Mouse (Mus musculus): Measurements from ENCODE around the gene Elf2. TPM values are rescaled to one million over a fixed set of nuclear protein-coding genes. Genes with fewer than 3 reads are reported as not detected.

Elf2 gene
- polyA plus RNA-seq, 1 experiment from 2014 or later: 56.2 TPM

DNA sequence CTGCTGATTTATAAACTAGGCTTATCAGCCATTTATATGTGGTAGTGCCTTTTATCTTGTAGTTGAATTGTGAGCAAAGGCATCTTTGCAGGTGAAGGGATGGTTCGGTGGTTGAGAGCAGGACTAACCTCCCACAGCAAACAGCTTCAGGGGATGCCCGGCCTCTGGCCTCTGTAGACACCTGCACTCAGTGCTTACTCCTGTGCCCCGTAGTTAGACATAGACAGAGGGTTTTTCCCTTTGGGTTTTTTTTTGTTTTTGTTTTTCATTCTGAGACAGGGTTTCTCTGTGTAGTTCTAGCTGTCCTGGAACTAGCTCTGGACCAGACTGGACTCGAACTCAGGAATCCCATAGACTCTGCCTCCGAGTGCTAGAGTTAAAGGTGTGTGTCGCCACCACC, 91.9 kb downstream of the Elf2 start:
- Histone ChIP-seq H3K9me3 (replicated peaks; ENCODE audit: low read length) (no peaks in the 10 kb centered on the region), H3K27ac (no peak overlapping the region), H3K4me3 (replicated peaks; ENCODE audit: low read depth, low read length) (no peak overlapping the region), H3K4me1 (replicated peaks; ENCODE audit: insufficient read depth, low read length) (no peaks in the 10 kb centered on the region), H3K27me3 (ENCODE audit: insufficient read depth, low read length) (no peaks in the 10 kb centered on the region), H3K9ac (ENCODE audit: low read depth, low read length) (no peak overlapping the region), H3K4me2 (ENCODE audit: low read length) (no peak overlapping the region), H3K36me3 (ENCODE audit: insufficient read depth, low read length) (peaks cover 17% of the 10 kb centered on the region)
- DNase-seq (ENCODE audit: low spot score) (no peak), ATAC-seq (replicated peaks; ENCODE audit: low FRiP score, low read depth) (no peak)
- no peak for TF ChIP-seq CTCF (IDR thresholded peaks at IDR 0.05; ENCODE audit: low read depth)
- WGBS: 94% methylated on average over 6 of the region's 6 CpGs

DNA sequence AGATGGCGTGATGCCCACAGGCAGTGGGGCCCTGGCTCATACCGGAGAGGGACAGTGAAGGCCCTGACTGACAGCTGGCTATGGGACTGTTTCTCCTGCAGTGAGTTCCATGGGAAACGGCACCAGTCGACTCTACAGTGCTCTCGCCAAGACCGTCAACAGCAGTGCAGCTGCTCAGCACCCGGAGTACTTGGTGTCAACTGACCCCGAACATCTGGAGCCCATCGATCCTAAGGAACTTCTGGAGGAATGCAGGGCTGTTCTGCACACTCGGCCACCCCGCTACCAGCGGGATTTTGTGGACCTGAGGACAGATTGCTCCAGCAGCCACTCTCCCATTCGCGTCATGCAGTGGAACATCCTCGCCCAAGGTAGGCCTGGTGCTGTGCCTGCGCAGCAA, 92.8 kb downstream of the Elf2 start:
- WGBS: 57% methylated on average over 16 of the region's 16 CpGs
- Histone ChIP-seq H3K27ac (no peak overlapping the region), H3K9ac (ENCODE audit: low read depth, low read length) (0 out of 2 replicates have a peak overlapping the region, but pooled peaks have one; percentile 13), H3K4me1 (replicated peaks; ENCODE audit: insufficient read depth, low read length) (no peaks in the 10 kb centered on the region), H3K36me3 (ENCODE audit: insufficient read depth, low read length) (0 out of 2 replicates have a peak, but pooled peaks cover 11% of the 10 kb centered on the region), H3K4me2 (ENCODE audit: low read length) (no peak overlapping the region), H3K9me3 (replicated peaks; ENCODE audit: low read length) (no peaks in the 10 kb centered on the region), H3K27me3 (ENCODE audit: insufficient read depth, low read length) (no peaks in the 10 kb centered on the region), H3K4me3 (replicated peaks; ENCODE audit: low read depth, low read length) (no peak overlapping the region)
- no peak for TF ChIP-seq CTCF (IDR thresholded peaks at IDR 0.05; ENCODE audit: low read depth)
- ATAC-seq (replicated peaks; ENCODE audit: low FRiP score, low read depth) (no peak; the same call in 1 of the 2 replicates), DNase-seq (ENCODE audit: low spot score) (peak; percentile 41)

DNA sequence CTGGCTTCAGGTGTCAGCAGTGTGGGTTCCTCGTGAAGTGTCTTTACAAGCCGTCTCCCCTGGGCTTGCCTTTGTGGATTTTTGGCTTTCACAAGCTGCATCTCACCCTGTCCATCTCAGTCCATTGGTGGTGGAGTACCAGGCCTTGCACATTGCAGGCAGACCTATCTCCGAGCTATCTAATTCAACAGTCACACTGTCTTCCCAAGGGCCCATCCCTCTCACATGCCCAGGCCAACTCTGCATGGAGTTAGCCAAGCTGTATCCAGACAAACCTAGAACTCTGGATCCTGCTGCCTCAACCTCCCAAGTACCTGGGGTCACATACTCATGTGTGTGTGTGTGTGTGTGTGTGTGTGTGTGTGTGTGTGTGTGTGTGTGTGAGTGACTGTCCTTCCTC, 100.9 kb downstream of the Elf2 start:
- Histone ChIP-seq H3K36me3 (ENCODE audit: insufficient read depth, low read length) (no peaks in the 10 kb centered on the region), H3K9me3 (replicated peaks; ENCODE audit: low read length) (no peaks in the 10 kb centered on the region), H3K4me2 (ENCODE audit: low read length) (no peak overlapping the region), H3K27ac (no peak overlapping the region), H3K4me1 (replicated peaks; ENCODE audit: insufficient read depth, low read length) (no peaks in the 10 kb centered on the region), H3K27me3 (ENCODE audit: insufficient read depth, low read length) (no peaks in the 10 kb centered on the region), H3K9ac (ENCODE audit: low read depth, low read length) (no peak overlapping the region), H3K4me3 (replicated peaks; ENCODE audit: low read depth, low read length) (no peak overlapping the region)
- 91% methylated on average over 3 of the region's 3 CpGs for WGBS
- no peak for TF ChIP-seq CTCF (IDR thresholded peaks at IDR 0.05; ENCODE audit: low read depth)
- ATAC-seq (replicated peaks; ENCODE audit: low FRiP score, low read depth) (no peak), DNase-seq (ENCODE audit: low spot score) (no peak)

DNA sequence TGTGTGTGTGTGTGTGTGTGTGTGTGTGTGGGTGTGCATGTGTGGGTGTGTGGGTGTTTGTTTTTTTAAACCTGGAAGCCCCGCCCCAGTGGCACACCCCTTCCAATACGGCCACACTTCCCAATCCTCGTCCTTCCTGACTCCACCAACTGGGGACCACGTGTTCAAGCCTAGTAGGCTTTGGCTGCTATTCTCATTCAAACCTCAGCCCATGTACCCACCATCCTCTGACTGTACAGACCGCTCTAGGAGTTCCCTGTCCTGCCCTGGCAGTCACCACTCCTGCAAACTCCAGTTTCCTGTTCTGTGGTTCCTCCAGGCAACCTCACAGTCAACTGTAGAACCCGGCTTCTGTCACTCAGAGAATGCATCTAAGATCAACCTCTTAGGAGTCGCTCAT, 101.9 kb downstream of the Elf2 start:
- H3K4me3 ChIP-seq (replicated peaks; ENCODE audit: low read depth, low read length): no peak overlapping the region
- no peak for DNase-seq (ENCODE audit: low spot score)
- no peaks in the 10 kb centered on the region for H3K36me3 ChIP-seq (ENCODE audit: insufficient read depth, low read length)
- ATAC-seq (replicated peaks; ENCODE audit: low FRiP score, low read depth): no peak
- 0 out of 2 replicates have a peak, but pooled peaks cover 5% of the 10 kb centered on the region for H3K4me1 ChIP-seq (replicated peaks; ENCODE audit: insufficient read depth, low read length)
- WGBS: 76% methylated on average over 7 of the region's 7 CpGs
- H3K9ac ChIP-seq (ENCODE audit: low read depth, low read length): no peak overlapping the region
- TF ChIP-seq CTCF (IDR thresholded peaks at IDR 0.05; ENCODE audit: low read depth): no peak
- H3K4me2 ChIP-seq (ENCODE audit: low read length): no peak overlapping the region
- H3K9me3 ChIP-seq (replicated peaks; ENCODE audit: low read length): no peaks in the 10 kb centered on the region
- no peak overlapping the region for H3K27ac ChIP-seq
- no peaks in the 10 kb centered on the region for H3K27me3 ChIP-seq (ENCODE audit: insufficient read depth, low read length)

DNA sequence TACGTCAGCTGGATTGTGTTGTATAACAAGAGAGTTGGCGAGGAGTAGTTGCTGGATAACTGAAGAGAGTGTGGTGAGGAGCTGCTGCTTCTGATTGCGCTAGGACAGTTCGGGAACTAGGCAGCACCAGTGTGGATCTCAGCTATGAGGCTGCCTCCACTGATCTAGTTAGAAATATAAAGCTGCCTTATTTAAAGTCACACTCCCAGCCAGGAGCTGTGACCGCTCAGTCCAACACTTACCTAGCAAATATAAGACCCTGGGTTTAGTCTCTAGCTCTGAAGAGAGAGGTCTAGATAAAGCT, 105.8 kb downstream of the Elf2 start:
- ATAC-seq (replicated peaks; ENCODE audit: low FRiP score, low read depth): no peak; the same call in 1 of the 2 replicates

DNA sequence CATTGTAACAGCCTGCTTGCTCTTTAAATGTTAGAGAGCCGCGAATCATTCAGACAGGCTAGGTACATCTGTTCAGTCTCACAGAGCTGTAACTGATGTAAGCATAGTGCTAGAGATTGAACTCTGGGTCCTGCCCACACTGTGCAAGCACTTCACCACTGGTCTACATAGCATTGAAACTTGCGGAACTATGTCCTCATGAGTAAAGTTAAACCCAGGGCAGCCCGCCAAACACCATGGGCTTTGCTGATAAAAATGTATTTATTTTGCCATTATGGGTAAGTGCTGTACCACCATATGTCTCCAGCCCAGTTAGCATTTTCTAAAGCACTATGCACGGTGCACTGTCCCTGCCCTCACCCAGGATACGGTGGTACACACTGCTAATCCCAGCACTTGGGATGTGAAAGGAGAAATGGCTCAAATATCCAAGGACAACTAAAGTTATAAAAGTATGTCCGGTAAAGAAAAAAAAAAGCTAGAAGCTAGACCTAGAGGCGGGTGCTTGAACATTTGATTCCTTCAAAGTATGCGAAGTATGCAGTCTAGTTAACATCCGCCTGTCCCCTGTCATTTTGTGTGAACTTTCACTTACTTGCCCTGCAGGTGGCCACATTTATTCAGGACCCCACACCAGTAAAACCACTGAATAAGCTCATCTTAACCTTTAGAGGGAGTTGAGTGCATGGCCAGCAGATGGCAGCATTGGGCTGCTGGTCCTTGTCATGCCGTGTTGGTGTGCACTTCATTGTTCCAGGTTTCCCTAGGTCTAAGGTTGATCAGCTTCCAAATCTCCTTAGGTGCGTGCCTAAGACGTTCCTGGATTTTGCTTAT, 106.3 kb downstream of the Elf2 start:
- Histone ChIP-seq H3K9me3 (replicated peaks; ENCODE audit: low read length) (no peaks in the 10 kb centered on the region), H3K27me3 (ENCODE audit: insufficient read depth, low read length) (no peaks in the 10 kb centered on the region), H3K27ac (no peak overlapping the region), H3K4me1 (replicated peaks; ENCODE audit: insufficient read depth, low read length) (0 out of 2 replicates have a peak, but pooled peaks cover 5% of the 10 kb centered on the region), H3K4me3 (replicated peaks; ENCODE audit: low read depth, low read length) (no peak overlapping the region), H3K4me2 (ENCODE audit: low read length) (0 out of 2 replicates have a peak overlapping the region, but pooled peaks have one; percentile 10), H3K9ac (ENCODE audit: low read depth, low read length) (no peak overlapping the region), H3K36me3 (ENCODE audit: insufficient read depth, low read length) (no peaks in the 10 kb centered on the region)
- DNase-seq (ENCODE audit: low spot score) (peak; percentile 94), ATAC-seq (replicated peaks; ENCODE audit: low FRiP score, low read depth) (peak; percentile 81)
- TF ChIP-seq CTCF (IDR thresholded peaks at IDR 0.05; ENCODE audit: low read depth): peak; percentile 98
- 32% methylated on average over 13 of the region's 13 CpGs for WGBS

More for the DNA sequence above, 105.8 kb downstream of the Elf2 start:
- Histone ChIP-seq H3K9ac (ENCODE audit: low read depth, low read length) (no peak overlapping the region), H3K9me3 (replicated peaks; ENCODE audit: low read length) (no peaks in the 10 kb centered on the region), H3K4me3 (replicated peaks; ENCODE audit: low read depth, low read length) (no peak overlapping the region), H3K36me3 (ENCODE audit: insufficient read depth, low read length) (no peaks in the 10 kb centered on the region), H3K27me3 (ENCODE audit: insufficient read depth, low read length) (no peaks in the 10 kb centered on the region), H3K4me1 (replicated peaks; ENCODE audit: insufficient read depth, low read length) (0 out of 2 replicates have a peak, but pooled peaks cover 5% of the 10 kb centered on the region), H3K27ac (no peak overlapping the region), H3K4me2 (ENCODE audit: low read length) (0 out of 2 replicates have a peak overlapping the region, but pooled peaks have one; percentile 10)
- 68% methylated on average over 5 of the region's 5 CpGs for WGBS
- no peak for DNase-seq (ENCODE audit: low spot score)
- TF ChIP-seq CTCF (IDR thresholded peaks at IDR 0.05; ENCODE audit: low read depth): no peak
